In genomic region chr17:30606634-30607081, GRCm38 (mm10) we compare ENCODE assay signal across 23 mouse cellular contexts. TPM values are rescaled to one million over a fixed set of nuclear protein-coding genes. Genes with fewer than 3 reads are reported as not detected.
A peak's percentile ranks its signal among the peaks of the same experiment; 100 is the strongest.
DNase-seq lines count a peak whose midpoint lies in the region; ATAC-seq and TF ChIP-seq lines count a peak whose summit lies in the region.
"Had no signal": no experiment of that assay in that cellular context is flagged by ENCODE, and none has a peak within 500 bp of the region (broad histone marks: within the 10 kb centered on the region; RNA-seq: fewer than 3 reads in every experiment).

No protein-coding gene starts in this region.

- in situ Hi-C loops in ES-E14 (cut with MboI; ENCODE audit: low sequenced_read_pairs in 2 of 2, unreplicated experiment in 2 of 2): no loop called here

- peak; percentile 33 for ATAC-seq in liver, postnatal 0 days
- ATAC-seq in liver, embryonic 12.5 days: no peak
- ATAC-seq: midbrain, embryonic 15.5 days; Patski had no signal

- peaks cover 27% of the 10 kb centered on the region for H3K36me3 ChIP-seq in liver, postnatal 0 days (replicated peaks; ENCODE audit: insufficient read depth, low read length)
- peaks cover 81% of the 10 kb centered on the region for H3K36me3 ChIP-seq in liver, embryonic 12.5 days
- peaks cover 14% of the 10 kb centered on the region; the same call in 1 of the 2 replicates for H3K36me3 ChIP-seq in ES-E14 (ENCODE audit: control insufficient read depth, insufficient read depth, low read length, poor library complexity, severe bottlenecking)
- H3K36me3 ChIP-seq in small intestine, adult 2 months (ENCODE audit: control insufficient read depth, insufficient read depth, low read length): peaks cover 17% of the 10 kb centered on the region
- H3K36me3 ChIP-seq: midbrain, embryonic 15.5 days had no signal

- H3K4me1 ChIP-seq in liver, postnatal 0 days (ENCODE audit: insufficient read depth): peaks cover 44% of the 10 kb centered on the region
- H3K4me1 ChIP-seq in liver, embryonic 12.5 days: peaks cover 63% of the 10 kb centered on the region
- H3K4me1 ChIP-seq in ES-E14 (ENCODE audit: control insufficient read depth in 2 of 2, insufficient read depth in 2 of 2, low read length in 2 of 2, poor library complexity in 1 of 2): peaks cover 39 to 48% of the 10 kb centered on the region in 2 experiments
- H3K4me1 ChIP-seq in small intestine, adult 2 months (ENCODE audit: control insufficient read depth, insufficient read depth, insufficient read length, low read length): peaks cover 26% of the 10 kb centered on the region; the same call in 1 of the 2 replicates

- peak; percentile 87 for DNase-seq in heart, adult 11 months
- no peak for DNase-seq in heart, postnatal 14 days
- peak; percentile 40 for DNase-seq in liver, postnatal 0 days
- DNase-seq in ES-E14 (ENCODE audit: low read depth, low spot score): no peak
- DNase-seq in cerebellum, postnatal 36 days: no peak
- no peak for DNase-seq in T-cell, adult 2 months (ENCODE audit: low spot score)
- DNase-seq: adrenal gland, postnatal 25 days; cerebellum, adult 11-12 months; cerebellum, postnatal 14 days; gastrocnemius, postnatal 36 days; heart, postnatal 10 days; lung, postnatal 10 days; right cerebral cortex, postnatal 14 days; thymus, postnatal 14 days had no signal

- peak overlapping the region; percentile 56; the same call in 1 of the 2 replicates for H3K27ac ChIP-seq in liver, postnatal 0 days (ENCODE audit: low read depth)
- H3K27ac ChIP-seq in liver, embryonic 12.5 days: no peak overlapping the region
- peak overlapping the region; percentile 37; the same call in 1 of the 2 replicates for H3K27ac ChIP-seq in ES-E14 (ENCODE audit: insufficient read depth, low read depth, low read length, poor library complexity, severe bottlenecking)
- H3K27ac ChIP-seq in small intestine, adult 2 months (ENCODE audit: insufficient read depth, low read depth, low read length): peak overlapping the region; percentile 91
- H3K27ac ChIP-seq: heart, embryonic 10.5 days; hindbrain, embryonic 14.5 days; left cerebral cortex, adult 2 months; midbrain, embryonic 15.5 days; neural tube, embryonic 15.5 days had no signal

- no peaks in the 10 kb centered on the region for H3K27me3 ChIP-seq in liver, postnatal 0 days (ENCODE audit: insufficient read depth, low read length)
- H3K27me3 ChIP-seq in liver, embryonic 12.5 days (replicated peaks): no peaks in the 10 kb centered on the region
- no peaks in the 10 kb centered on the region for H3K27me3 ChIP-seq in small intestine, adult 2 months (ENCODE audit: control insufficient read depth, insufficient read depth, low read length)
- H3K27me3 ChIP-seq: forebrain, embryonic 12.5 days; midbrain, embryonic 15.5 days; neural tube, embryonic 15.5 days; Patski had no signal

- H3K9ac ChIP-seq in liver, postnatal 0 days (replicated peaks): no peak overlapping the region
- H3K9ac ChIP-seq in liver, embryonic 12.5 days: no peak overlapping the region
- peak overlapping the region; percentile 44; the same call in 1 of the 2 replicates for H3K9ac ChIP-seq in ES-E14 (ENCODE audit: insufficient read depth, low read depth, low read length, poor library complexity, severe bottlenecking)
- H3K9ac ChIP-seq: forebrain, embryonic 12.5 days; hindbrain, embryonic 14.5 days; midbrain, embryonic 15.5 days; neural tube, embryonic 15.5 days had no signal

- TF ChIP-seq CTCF in liver, postnatal 0 days (IDR thresholded peaks at IDR 0.05; ENCODE audit: low read depth): no peak
- TF ChIP-seq CTCF in small intestine, adult 2 months (IDR thresholded peaks at IDR 0.05; ENCODE audit: extremely low read depth, insufficient read length, insufficient replicate concordance, low read depth, low read length): no peak; the same call in 1 of the 2 replicates

- no peaks in the 10 kb centered on the region for H3K9me3 ChIP-seq in liver, postnatal 0 days (ENCODE audit: low read length)
- H3K9me3 ChIP-seq in liver, embryonic 12.5 days (replicated peaks): no peaks in the 10 kb centered on the region
- H3K9me3 ChIP-seq in ES-E14 (ENCODE audit: control insufficient read depth, insufficient read depth, low read depth, low read length): no peaks in the 10 kb centered on the region
- H3K9me3 ChIP-seq: forebrain, embryonic 12.5 days; heart, embryonic 10.5 days; midbrain, embryonic 15.5 days; neural tube, embryonic 15.5 days had no signal

- no peak for TF ChIP-seq EP300 in liver, postnatal 0 days (IDR thresholded peaks at IDR 0.05; ENCODE audit: low read depth)

- TF ChIP-seq POLR2A in small intestine, adult 2 months (IDR thresholded peaks at IDR 0.05; ENCODE audit: low read depth, low read length): no peak

- intact Hi-C loops in heart, postnatal 14 days (cut with DNase I): no loop called here

- no peak overlapping the region for H3K4me3 ChIP-seq in liver, postnatal 0 days (ENCODE audit: low read depth, low read length)
- no peak overlapping the region for H3K4me3 ChIP-seq in liver, embryonic 12.5 days
- H3K4me3 ChIP-seq in ES-E14 (ENCODE audit: insufficient read depth in 1 of 2, low read depth in 1 of 2, low read length in 2 of 2, poor library complexity in 1 of 2, severe bottlenecking in 1 of 2): peak overlapping the region; percentile 21 to 40
- H3K4me3 ChIP-seq in small intestine, adult 2 months (ENCODE audit: low read depth, low read length): peak overlapping the region; percentile 42; the same call in 1 of the 2 replicates
- H3K4me3 ChIP-seq: forebrain, embryonic 12.5 days; heart, embryonic 10.5 days; left cerebral cortex, adult 2 months; midbrain, embryonic 15.5 days; neural tube, embryonic 15.5 days had no signal

- WGBS in liver, postnatal 0 days (ENCODE audit: insufficient replicate concordance): 76% methylated on average over 8 of the region's 8 CpGs
- 90% methylated on average over 8 of the region's 8 CpGs for WGBS in liver, embryonic 12.5 days (ENCODE audit: insufficient replicate concordance)
- WGBS in small intestine, adult 2 months: 29% methylated on average over 8 of the region's 8 CpGs

- H3K4me2 ChIP-seq in liver, postnatal 0 days (ENCODE audit: low read depth, low read length): 0 out of 2 replicates have a peak overlapping the region, but pooled peaks have one; percentile 23
- H3K4me2 ChIP-seq in liver, embryonic 12.5 days: no peak overlapping the region
- H3K4me2 ChIP-seq: forebrain, embryonic 12.5 days; hindbrain, embryonic 14.5 days; midbrain, embryonic 15.5 days; neural tube, embryonic 15.5 days had no signal

TF ChIP-seq in ES-E14, 5 proteins besides CTCF, POLR2A, EP300 and RAD21:
- TF ChIP-seq ZNF384 (IDR thresholded peaks at IDR 0.05; ENCODE audit: low read depth, low read length): no peak
- TF ChIP-seq ZC3H11A (IDR thresholded peaks at IDR 0.05; ENCODE audit: borderline replicate concordance, low read depth, low read length): no peak

RNA-seq across cellular contexts. Expression of gene Dnah8, which starts 17.5 kb away (rescaled TPM):
- 1 to 10 TPM; 1.5 to 1.6 TPM for total RNA-seq in heart, postnatal 14 days (2021)
- polyA plus RNA-seq in liver, postnatal 0 days (2015; fragmentation: Nextera tagmentation; extraction: Ambion mirVana): 0.63 and 0.64 TPM in 2 replicates
- polyA plus RNA-seq in liver, embryonic 12.5 days (2016; fragmentation: Nextera tagmentation; extraction: Ambion mirVana): 2.4 and 3.1 TPM in 2 replicates
- total RNA-seq in ES-E14 (2012; rRNA removed): 19.5 and 28.0 TPM in 2 replicates
- polyA plus RNA-seq in small intestine, adult 2 months (2012; rRNA removed): 2.9 and 10.7 TPM in 2 replicates
- polyA plus RNA-seq: Patski had no signal

RNA-seq across cellular contexts. Expression of gene Glo1, which starts 20.0 kb away (rescaled TPM):
- total RNA-seq in heart, postnatal 14 days (2021): 100 to 1,000 TPM; 139 to 140 TPM
- 219 and 220 TPM in 2 replicates for polyA plus RNA-seq in liver, postnatal 0 days (2015; fragmentation: Nextera tagmentation; extraction: Ambion mirVana)
- 292 and 300 TPM in 2 replicates for polyA plus RNA-seq in liver, embryonic 12.5 days (2016; fragmentation: Nextera tagmentation; extraction: Ambion mirVana)
- total RNA-seq in ES-E14 (2012; rRNA removed): 283 and 284 TPM in 2 replicates
- 13.7 and 38.9 TPM in 2 replicates for polyA plus RNA-seq in small intestine, adult 2 months (2012; rRNA removed)

RNA-seq across cellular contexts. Expression of gene Btbd9, which starts 30.4 kb away (rescaled TPM):
- 10 to 100 TPM; 20.9 to 22.4 TPM for total RNA-seq in heart, postnatal 14 days (2021)
- polyA plus RNA-seq in liver, postnatal 0 days (2015; fragmentation: Nextera tagmentation; extraction: Ambion mirVana): 16.5 and 17.2 TPM in 2 replicates
- polyA plus RNA-seq in liver, embryonic 12.5 days (2016; fragmentation: Nextera tagmentation; extraction: Ambion mirVana): 18.9 and 21.6 TPM in 2 replicates
- total RNA-seq in ES-E14 (2012; rRNA removed): 28.2 and 34.8 TPM in 2 replicates
- polyA plus RNA-seq in small intestine, adult 2 months (2012; rRNA removed): 8.0 and 31.2 TPM in 2 replicates

Comparison
In these comparisons a context has a peak if more than half of its experiments do, and no peak if none do; other contexts are left out.
1. DNase-seq: peak in heart, adult 11 months (single experiment) and liver, postnatal 0 days (single experiment); none in heart, postnatal 14 days (0 of 2), ES-E14 (single experiment), cerebellum, postnatal 36 days (0 of 2) and T-cell, adult 2 months (single experiment).
2. H3K4me3 ChIP-seq: peak in ES-E14 (2 of 2) and small intestine, adult 2 months (single experiment); none in liver, postnatal 0 days (single experiment) and liver, embryonic 12.5 days (single experiment).